8 mouse cellular contexts compared by ENCODE assay signal in the genomic region with DNA sequence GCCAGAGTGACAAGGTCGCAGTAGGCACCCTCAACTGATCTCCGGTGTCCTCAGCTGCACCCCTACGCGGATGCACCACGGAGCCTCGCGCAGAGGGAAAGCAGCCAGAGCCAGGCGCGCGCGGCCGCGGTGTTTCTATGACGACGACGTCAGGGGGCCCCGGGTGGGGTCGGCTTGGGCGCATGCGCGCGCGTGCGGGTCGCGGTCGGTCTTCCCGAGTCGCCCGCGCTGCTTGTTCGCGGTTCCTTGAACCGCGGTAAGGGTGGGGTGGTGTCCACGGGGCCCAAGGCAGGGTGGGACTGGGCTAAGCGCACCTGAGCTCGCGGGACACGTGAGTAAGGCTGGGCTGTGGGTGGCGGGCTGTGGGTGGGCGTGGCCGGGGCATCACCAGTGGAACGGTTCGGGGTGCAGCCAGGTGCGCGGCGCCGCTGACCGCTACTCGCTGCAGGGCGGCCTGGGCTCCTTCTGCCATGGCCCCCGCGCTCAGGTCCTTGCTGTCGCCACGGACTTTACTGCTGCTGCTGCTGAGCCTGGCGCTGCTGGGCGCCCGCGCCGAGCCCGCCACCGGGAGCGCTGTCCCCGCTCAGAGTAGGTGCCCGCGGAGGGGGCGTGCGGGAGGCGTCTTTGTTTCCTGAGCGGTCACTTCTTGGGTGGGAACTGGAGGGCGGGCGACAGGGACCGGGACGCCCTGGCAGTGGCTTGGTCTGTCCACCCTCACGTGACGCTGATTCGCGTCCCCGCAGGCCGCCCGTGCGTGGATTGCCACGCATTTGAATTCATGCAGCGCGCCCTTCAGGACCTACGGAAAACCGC. TPM values are rescaled to one million over a fixed set of nuclear protein-coding genes. Genes with fewer than 3 reads are reported as not detected.
DNase-seq lines count a peak whose midpoint lies in the region; ATAC-seq and TF ChIP-seq lines count a peak whose summit lies in the region.

A gene (plus strand): TSS at position 125 of the 813 bp plus-strand sequence.

- no peaks in the 10 kb centered on the region for H3K27me3 ChIP-seq in forebrain, embryonic 15.5 days

- peak within 1 kb of the TSS; percentile 83 to 93 for H3K4me3 ChIP-seq in ES-E14 (ENCODE audit: insufficient read depth in 1 of 2, low read depth in 1 of 2, low read length in 2 of 2, poor library complexity in 1 of 2, severe bottlenecking in 1 of 2)
- peak within 1 kb of the TSS; percentile 94 for H3K4me3 ChIP-seq in forebrain, embryonic 15.5 days
- H3K4me3 ChIP-seq in lung, adult 2 months (replicated peaks; ENCODE audit: extremely low read depth, low read depth, low read length), result peak within 1 kb of the TSS; percentile 72

- intact Hi-C loops in heart, postnatal 14 days (cut with DNase I), result no loop called here

- H3K36me3 ChIP-seq in ES-E14 (ENCODE audit: control insufficient read depth, insufficient read depth, low read length, poor library complexity, severe bottlenecking), result no peaks in the 10 kb centered on the region
- H3K36me3 ChIP-seq in forebrain, embryonic 15.5 days, result 0 out of 2 replicates have a peak, but pooled peaks cover 7% of the 10 kb centered on the region

- no peak within 1 kb of the TSS for H3K27ac ChIP-seq in ES-E14 (ENCODE audit: insufficient read depth, low read depth, low read length, poor library complexity, severe bottlenecking)
- H3K27ac ChIP-seq in forebrain, embryonic 15.5 days (replicated peaks), result peak within 1 kb of the TSS; percentile 83

- no peaks in the 10 kb centered on the region for H3K9me3 ChIP-seq in ES-E14 (ENCODE audit: control insufficient read depth, insufficient read depth, low read depth, low read length)
- no peaks in the 10 kb centered on the region for H3K9me3 ChIP-seq in forebrain, embryonic 15.5 days

- no peak for TF ChIP-seq CTCF in lung, adult 2 months (IDR thresholded peaks at IDR 0.05; ENCODE audit: insufficient read depth, low read length)

- in situ Hi-C loops in ES-E14 (cut with MboI; ENCODE audit: low sequenced_read_pairs in 2 of 2, unreplicated experiment in 2 of 2), result no loop called here

- peak within 1 kb of the TSS; percentile 64 for H3K4me2 ChIP-seq in forebrain, embryonic 15.5 days (replicated peaks)

- H3K4me1 ChIP-seq in ES-E14 (ENCODE audit: control insufficient read depth in 2 of 2, insufficient read depth in 2 of 2, low read length in 2 of 2, poor library complexity in 1 of 2), result 0 out of 4 replicates have a peak, but pooled peaks cover 0 to 2% of the 10 kb centered on the region in 2 experiments
- peaks cover 38% of the 10 kb centered on the region for H3K4me1 ChIP-seq in forebrain, embryonic 15.5 days
- peaks cover 3% of the 10 kb centered on the region; the same call in 1 of the 2 replicates for H3K4me1 ChIP-seq in lung, adult 2 months (ENCODE audit: control insufficient read depth, insufficient read depth, low read length)

- under 1% methylated on average over 88 of the region's 88 CpGs for WGBS in forebrain, embryonic 15.5 days
- under 1% methylated on average over 88 of the region's 88 CpGs for WGBS in lung, adult 2 months

- peak within 1 kb of the TSS; percentile 73 for H3K9ac ChIP-seq in ES-E14 (ENCODE audit: insufficient read depth, low read depth, low read length, poor library complexity, severe bottlenecking)
- peak within 1 kb of the TSS; percentile 96 for H3K9ac ChIP-seq in forebrain, embryonic 15.5 days (replicated peaks)

- TF ChIP-seq POLR2A in lung, adult 2 months (IDR thresholded peaks at IDR 0.05; ENCODE audit: borderline replicate concordance, extremely low read depth, low read depth, low read length), result no peak

- peak; percentile 49 for DNase-seq in ES-E14 (ENCODE audit: low read depth, low spot score)
- peak; percentile 85 to 87 for DNase-seq in heart, postnatal 14 days
- DNase-seq in layer of hippocampus, adult 8-10 months (ENCODE audit: low spot score in 2 of 2), result peak; percentile 78 to 88
- DNase-seq in lung, adult 2 months, result peak; percentile 41
- peak; percentile 76 for DNase-seq in ovary, adult 18-20 months (ENCODE audit: low spot score)
- peak; percentile 88 for DNase-seq in thymus, postnatal 25 days

- peak; percentile 81 for ATAC-seq in cerebellum, adult (ENCODE audit: insufficient number of reproducible peaks, low FRiP score, low TSS enrichment)
- peak; percentile 89 for ATAC-seq in forebrain, embryonic 15.5 days (replicated peaks)

TF ChIP-seq in ES-E14, 5 proteins besides CTCF, POLR2A, EP300 and RAD21:
- TF ChIP-seq ZNF384 (IDR thresholded peaks at IDR 0.05; ENCODE audit: low read depth, low read length) (no peak), MAFK (IDR thresholded peaks at IDR 0.05; ENCODE audit: insufficient read depth, low read depth, low read length) (no peak)
TF ChIP-seq in ES-E14: peak in this region for 0.

RNA-seq across cellular contexts. Expression of the gene that starts here (rescaled TPM):
- total RNA-seq in ES-E14 (2012; rRNA removed), result 13.5 and 14.5 TPM in 2 replicates
- 544 and 580 TPM in 2 replicates for polyA plus RNA-seq in forebrain, embryonic 15.5 days (2015; fragmentation: Nextera tagmentation; extraction: Ambion mirVana)
- total RNA-seq in heart, postnatal 14 days (2021), result 1 to 10 TPM; 3.7 to 5.2 TPM
- total RNA-seq in layer of hippocampus, adult 8-10 months (2022), result 10 to 100 TPM; 46.7 to 64.8 (median 54.9) TPM
- 21.2 and 28.6 TPM in 2 replicates for polyA plus RNA-seq in lung, adult 2 months (2012; rRNA removed)

Comparison
In these comparisons a context has a peak if more than half of its experiments do, and no peak if none do; other contexts are left out.
1. RNA of the gene that starts here (polyA plus RNA-seq): 544 to 580 TPM in forebrain, embryonic 15.5 days; 21.2 to 28.6 TPM in lung, adult 2 months; every median in the first group is over 10 times any median in the second.
2. Peak in every context shown above with its lines, with median percentiles within 50 percentile points of each other: DNase-seq and H3K4me3 ChIP-seq.